Mouse (Mus musculus) midbrain, embryonic 10.5 days (tissue): ENCODE measurements around the gene Chst11. TPM values are rescaled to one million over a fixed set of nuclear protein-coding genes. Genes with fewer than 3 reads are reported as not detected.

Experiments
- DNase-seq: peaks from one replicate; pipeline ENCODE4 v3.0.0-alpha.2; 2017; ENCODE audit warnings: low spot score
- H3K27ac ChIP-seq: fragments of 300-500 bp; sonication (generic); replicated peaks from 2 replicates; pipeline ENCODE4 v1.5.1; 2016; ENCODE audit warnings: mild to moderate bottlenecking
- H3K27me3 ChIP-seq: fragments of 300-500 bp; sonication (generic); 2 replicates; pipeline ENCODE4 v1.6.1; 2016; ENCODE audit warnings: low read depth, mild to moderate bottlenecking; ENCODE audit not compliant: poor library complexity, severe bottlenecking
- H3K36me3 ChIP-seq: fragments of 300-500 bp; sonication (generic); 2 replicates; pipeline ENCODE4 v1.6.1; 2016; ENCODE audit warnings: mild to moderate bottlenecking, moderate library complexity
- H3K4me1 ChIP-seq: fragments of 300-500 bp; sonication (generic); 2 replicates; pipeline ENCODE4 v1.6.1; 2016
- H3K4me3 ChIP-seq: fragments of 300-500 bp; sonication (generic); 2 replicates; pipeline ENCODE4 v1.5.1; 2016; ENCODE audit warnings: mild to moderate bottlenecking, moderate library complexity
- H3K9me3 ChIP-seq: fragments of 300-500 bp; sonication (generic); replicated peaks from 2 replicates; pipeline ENCODE4 v1.6.1; 2016; ENCODE audit warnings: mild to moderate bottlenecking
- WGBS: fragments of 180-500 bp; shearing (Covaris S2); methylation state at CpG from one replicate; pipeline ENCODE4 v1.1.7; 2016; 5-methylcytosine and 5-hydroxymethylcytosine counted together
- polyA plus RNA-seq: library from polyadenylated mRNA; unstranded; fragments of >200 nt; fragmentation: Nextera tagmentation; extraction: Ambion mirVana; gene quantifications from 2 replicates; pipeline ENCODE4 v1.2.1, GENCODE M21; 2016

Gene Chst11
- polyA plus RNA-seq, 1 experiment from 2014 or later: 0.94 TPM

DNA sequence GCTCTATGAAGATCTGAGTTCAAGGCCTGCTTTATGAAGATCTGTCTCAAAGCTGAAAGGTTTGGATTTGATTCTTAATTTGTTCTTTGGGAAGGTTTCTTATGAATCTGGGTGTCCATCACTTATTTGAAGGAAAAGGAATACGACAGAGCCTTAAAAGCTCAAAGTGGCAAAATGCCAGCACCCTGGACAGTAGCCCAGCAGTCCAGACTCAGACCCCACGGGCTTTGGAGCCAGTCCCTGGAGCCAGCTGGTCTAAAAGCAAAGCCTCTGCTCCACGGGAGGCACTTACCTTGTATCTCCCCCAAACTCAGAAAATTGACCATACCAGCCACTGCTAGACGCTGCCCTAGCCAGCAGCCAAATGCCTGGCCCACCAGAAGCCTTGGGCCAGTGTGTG is 249.1 kb downstream of the Chst11 start:
- WGBS: 78% methylated on average over 4 of the region's 4 CpGs
- H3K36me3 ChIP-seq: no peaks in the 10 kb centered on the region

GRCm38 (mm10) chr10:83242106-83242686 is 256.9 kb downstream of the Chst11 start:
- Histone ChIP-seq H3K9me3 (no peaks in the 10 kb centered on the region), H3K27me3 (peaks cover 25% of the 10 kb centered on the region), H3K4me1 (peaks cover 19% of the 10 kb centered on the region), H3K27ac (no peak overlapping the region), H3K36me3 (no peaks in the 10 kb centered on the region), H3K4me3 (no peak overlapping the region)
- WGBS: 52% methylated on average over 11 of the region's 11 CpGs
- DNase-seq: no peak

More for the DNA sequence above, 249.1 kb downstream of the Chst11 start:
- Histone ChIP-seq H3K4me1 (no peaks in the 10 kb centered on the region), H3K27me3 (peaks cover 6% of the 10 kb centered on the region; the same call in 1 of the 2 replicates), H3K4me3 (no peak overlapping the region), H3K27ac (no peak overlapping the region), H3K9me3 (no peaks in the 10 kb centered on the region)
- DNase-seq: no peak

GRCm38 (mm10) chr10:83244131-83244530 is 258.8 kb downstream of the Chst11 start:
- peaks cover 19% of the 10 kb centered on the region for H3K4me1 ChIP-seq
- peaks cover 23% of the 10 kb centered on the region for H3K27me3 ChIP-seq
- WGBS: 67% methylated on average over 6 of the region's 6 CpGs
- H3K9me3 ChIP-seq: no peaks in the 10 kb centered on the region
- H3K27ac ChIP-seq: no peak overlapping the region
- no peak for DNase-seq
- H3K36me3 ChIP-seq: no peaks in the 10 kb centered on the region
- no peak overlapping the region for H3K4me3 ChIP-seq

Other genes starting within 250 kb of the Chst11 start
- 60.7 and 61.1 TPM in 2 replicates for gene Nfyb, start 221.4 kb upstream of the Chst11 start, polyA plus RNA-seq
- gene Txnrd1, start 151.5 kb upstream of the Chst11 start, polyA plus RNA-seq: 163 and 169 TPM in 2 replicates
- gene Eid3, start 118.9 kb upstream of the Chst11 start, polyA plus RNA-seq: 0.15 and 0.20 TPM in 2 replicates